Mouse (Mus musculus): ENCODE measurements around the gene Nanos3.

The Nanos3 gene

GRCm38 (mm10) chr8:84201545-84202245 is 16.7 kb upstream of the Nanos3 start:
- peak; percentile 85 for DNase-seq (ENCODE audit: inconsistent ontology term)

GRCm38 (mm10) chr8:84200652-84201544 is 15.9 kb upstream of the Nanos3 start:
- peak; percentile 95 for DNase-seq (ENCODE audit: inconsistent ontology term)

- DNase-seq (ENCODE audit: inconsistent ontology term), result peak; percentile 71
Measured at GRCm38 (mm10) chr8:84200126-84200555, 15.1 kb upstream of the Nanos3 start.

GRCm38 (mm10) chr8:84199348-84200125 is 14.5 kb upstream of the Nanos3 start:
- no peak for DNase-seq (ENCODE audit: inconsistent ontology term)

- DNase-seq (ENCODE audit: inconsistent ontology term), result no peak
Measured at GRCm38 (mm10) chr8:84198871-84199270, 13.9 kb upstream of the Nanos3 start.

GRCm38 (mm10) chr8:84197922-84198774 is 13.1 kb upstream of the Nanos3 start:
- peak; percentile 99 for DNase-seq (ENCODE audit: inconsistent ontology term)

- DNase-seq (ENCODE audit: inconsistent ontology term), result peak; percentile 97
Measured at GRCm38 (mm10) chr8:84197141-84197921, 12.3 kb upstream of the Nanos3 start.

GRCm38 (mm10) chr8:84194224-84194743 is 9.3 kb upstream of the Nanos3 start:
- no peak for DNase-seq (ENCODE audit: inconsistent ontology term)

- DNase-seq (ENCODE audit: inconsistent ontology term), result no peak
Measured at GRCm38 (mm10) chr8:84193566-84193965, 8.5 kb upstream of the Nanos3 start.

GRCm38 (mm10) chr8:84193161-84193560 is 8.1 kb upstream of the Nanos3 start:
- DNase-seq (ENCODE audit: inconsistent ontology term), result no peak

GRCm38 (mm10) chr8:84192555-84192954 is 7.5 kb upstream of the Nanos3 start:
- peak; percentile 92 for DNase-seq (ENCODE audit: inconsistent ontology term)

- peak; percentile 99 for DNase-seq (ENCODE audit: inconsistent ontology term)
Measured at GRCm38 (mm10) chr8:84192023-84192422, 7.0 kb upstream of the Nanos3 start.

- DNase-seq (ENCODE audit: inconsistent ontology term), result no peak
Measured at GRCm38 (mm10) chr8:84190191-84190867, 5.3 kb upstream of the Nanos3 start.

GRCm38 (mm10) chr8:84189603-84190002 is 4.6 kb upstream of the Nanos3 start:
- DNase-seq (ENCODE audit: inconsistent ontology term), result peak; percentile 19

GRCm38 (mm10) chr8:84188671-84189070 is 3.7 kb upstream of the Nanos3 start:
- no peak for DNase-seq (ENCODE audit: inconsistent ontology term)

- DNase-seq (ENCODE audit: inconsistent ontology term), result peak; percentile 56
Measured at GRCm38 (mm10) chr8:84187065-84187755, 2.2 kb upstream of the Nanos3 start.

GRCm38 (mm10) chr8:84186547-84186946 is 1.5 kb upstream of the Nanos3 start:
- peak; percentile 83 for DNase-seq (ENCODE audit: inconsistent ontology term)

GRCm38 (mm10) chr8:84184085-84185043 is 653 bp downstream of the Nanos3 start:
- DNase-seq (ENCODE audit: inconsistent ontology term), result no peak

All from Muller cell, postnatal 12 days (primary cell).